10 mouse cellular contexts compared by ENCODE assay signal in the genomic region with DNA sequence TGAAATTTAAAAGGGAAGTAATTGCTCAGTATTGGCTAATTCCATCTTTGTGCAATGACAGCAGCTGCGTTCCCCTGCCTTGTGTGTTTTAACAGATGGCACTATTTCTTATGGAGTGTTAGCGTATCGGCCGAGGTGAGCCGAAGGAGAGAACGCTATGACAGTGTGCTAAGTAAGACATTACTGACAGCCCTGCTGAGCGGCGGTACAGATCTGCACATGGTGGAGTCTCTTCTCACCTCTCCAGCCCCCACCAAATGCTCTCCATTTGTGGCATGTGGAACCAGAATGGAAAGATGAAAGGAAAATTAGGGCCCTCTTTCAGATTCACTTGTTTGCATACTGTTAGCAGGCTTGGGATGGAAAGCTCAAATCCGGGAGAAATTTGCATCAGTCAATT.
DNase-seq lines count a peak whose midpoint lies in the region; ATAC-seq lines count a peak whose summit lies in the region.
"Had no signal": no experiment of that assay in that cellular context is flagged by ENCODE, and none has a peak within 500 bp of the region (broad histone marks: within the 10 kb centered on the region; RNA-seq: fewer than 3 reads in every experiment).

No protein-coding gene starts in this region.

- no peaks in the 10 kb centered on the region for H3K27me3 ChIP-seq in forebrain, embryonic 16.5 days (replicated peaks; ENCODE audit: control insufficient read depth, insufficient read depth, low read length)
- H3K27me3 ChIP-seq in kidney, embryonic 16.5 days (ENCODE audit: insufficient read depth, low read length) = no peaks in the 10 kb centered on the region
- H3K27me3 ChIP-seq: limb, embryonic 13.5 days had no signal

- H3K4me2 ChIP-seq in forebrain, embryonic 16.5 days (ENCODE audit: low read length) = peak overlapping the region; percentile 16; the same call in 1 of the 2 replicates
- no peak overlapping the region for H3K4me2 ChIP-seq in kidney, embryonic 16.5 days (replicated peaks; ENCODE audit: low read depth, low read length)
- H3K4me2 ChIP-seq: limb, embryonic 13.5 days had no signal

- WGBS in forebrain, embryonic 16.5 days = 41% methylated on average over 9 of the region's 9 CpGs
- 88% methylated on average over 9 of the region's 9 CpGs for WGBS in kidney, embryonic 16.5 days

- H3K36me3 ChIP-seq in forebrain, embryonic 16.5 days (ENCODE audit: control insufficient read depth, insufficient read depth) = no peaks in the 10 kb centered on the region
- no peaks in the 10 kb centered on the region for H3K36me3 ChIP-seq in kidney, embryonic 16.5 days (ENCODE audit: insufficient read depth, low read length)
- H3K36me3 ChIP-seq: limb, embryonic 13.5 days had no signal

- H3K9me3 ChIP-seq in forebrain, embryonic 16.5 days (ENCODE audit: control insufficient read depth, low read length) = no peaks in the 10 kb centered on the region
- H3K9me3 ChIP-seq in kidney, embryonic 16.5 days (ENCODE audit: low read length) = no peaks in the 10 kb centered on the region
- H3K9me3 ChIP-seq: limb, embryonic 13.5 days had no signal

- ATAC-seq in forebrain, embryonic 16.5 days = peak; percentile 97
- no peak for ATAC-seq in kidney, embryonic 16.5 days (ENCODE audit: low FRiP score, low TSS enrichment)

- H3K4me3 ChIP-seq in forebrain, embryonic 16.5 days (replicated peaks; ENCODE audit: low read length) = no peak overlapping the region
- no peak overlapping the region for H3K4me3 ChIP-seq in kidney, embryonic 16.5 days (ENCODE audit: low read length)
- H3K4me3 ChIP-seq: limb, embryonic 13.5 days had no signal

- DNase-seq in brain, adult 2 months (ENCODE audit: low read depth, low spot score) = peak; percentile 64
- peak; percentile 55 for DNase-seq in layer of hippocampus, adult 9-10 months (ENCODE audit: low spot score)
- peak; percentile 1 for DNase-seq in mesoderm, embryonic 11.5 days (ENCODE audit: low read depth, low spot score)
- DNase-seq in thymus, adult 18-20 months = no peak
- DNase-seq in embryo, embryonic 11 days = no peak
- DNase-seq: kidney, adult 8-10 months; thymus, postnatal 4 days had no signal

- peaks cover 20% of the 10 kb centered on the region for H3K4me1 ChIP-seq in forebrain, embryonic 16.5 days (replicated peaks; ENCODE audit: control insufficient read depth, insufficient read depth, low read length)
- no peaks in the 10 kb centered on the region for H3K4me1 ChIP-seq in kidney, embryonic 16.5 days (ENCODE audit: insufficient read depth, low read length)
- H3K4me1 ChIP-seq: limb, embryonic 13.5 days had no signal

- H3K9ac ChIP-seq in forebrain, embryonic 16.5 days (replicated peaks; ENCODE audit: low read depth, low read length) = no peak overlapping the region
- no peak overlapping the region for H3K9ac ChIP-seq in kidney, embryonic 16.5 days (replicated peaks; ENCODE audit: low read length)
- H3K9ac ChIP-seq: limb, embryonic 13.5 days had no signal

- peak overlapping the region; percentile 34; the same call in 1 of the 2 replicates for H3K27ac ChIP-seq in forebrain, embryonic 16.5 days (ENCODE audit: low read length)
- no peak overlapping the region for H3K27ac ChIP-seq in kidney, embryonic 16.5 days (ENCODE audit: low read length)
- H3K27ac ChIP-seq: limb, embryonic 13.5 days had no signal

Comparison
In these comparisons a context has a peak if more than half of its experiments do, and no peak if none do; other contexts are left out.
1. DNase-seq: peak in brain, adult 2 months (single experiment), layer of hippocampus, adult 9-10 months (single experiment) and mesoderm, embryonic 11.5 days (single experiment); none in thymus, adult 18-20 months (0 of 2) and embryo, embryonic 11 days (single experiment).